Mouse (Mus musculus): ENCODE measurements around the gene Ksr1. TPM values are rescaled to one million over a fixed set of nuclear protein-coding genes. Genes with fewer than 3 reads are reported as not detected.
A peak's percentile ranks its signal among the peaks of the same experiment; 100 is the strongest.
"Not testable (repeated sequence)": the region's sequence is repeated elsewhere in the genome, so short reads cannot be mapped to it uniquely, and the experiment has no call there.

The Ksr1 gene
- total RNA-seq, 2 experiments from 2014 or later: 7.2 to 8.7 TPM

GRCm38 (mm10) chr11:79017161-79017606 lies 129.0 kb downstream of the Ksr1 start:
- ATAC-seq (replicated peaks; ENCODE audit: poor library complexity): peak; percentile 49

GRCm38 (mm10) chr11:79016236-79016635 lies 130.0 kb downstream of the Ksr1 start:
- ATAC-seq (replicated peaks; ENCODE audit: poor library complexity): no peak

- no peak for ATAC-seq (replicated peaks; ENCODE audit: poor library complexity)
Measured at GRCm38 (mm10) chr11:79015660-79016215, 130.5 kb downstream of the Ksr1 start.

GRCm38 (mm10) chr11:79014602-79015325 lies 131.4 kb downstream of the Ksr1 start:
- no peak for ATAC-seq (replicated peaks; ENCODE audit: poor library complexity)

- ATAC-seq (replicated peaks; ENCODE audit: poor library complexity): no peak
Measured at GRCm38 (mm10) chr11:79013806-79014205, 132.4 kb downstream of the Ksr1 start.

GRCm38 (mm10) chr11:79013056-79013455 lies 133.2 kb downstream of the Ksr1 start:
- no peak for ATAC-seq (replicated peaks; ENCODE audit: poor library complexity)

GRCm38 (mm10) chr11:79012529-79012928 lies 133.7 kb downstream of the Ksr1 start:
- no peak for ATAC-seq (replicated peaks; ENCODE audit: poor library complexity)

- no peak for ATAC-seq (replicated peaks; ENCODE audit: poor library complexity)
Measured at GRCm38 (mm10) chr11:79008891-79009290, 137.3 kb downstream of the Ksr1 start.

- peak; percentile 48 for ATAC-seq (replicated peaks; ENCODE audit: poor library complexity)
Measured at GRCm38 (mm10) chr11:79008007-79008775, 138.0 kb downstream of the Ksr1 start.

GRCm38 (mm10) chr11:79007356-79007755 lies 138.9 kb downstream of the Ksr1 start:
- not testable (repeated sequence) for ATAC-seq (replicated peaks; ENCODE audit: poor library complexity)

- ATAC-seq (replicated peaks; ENCODE audit: poor library complexity): no peak
Measured at GRCm38 (mm10) chr11:79006417-79006816, 139.8 kb downstream of the Ksr1 start.

- ATAC-seq (replicated peaks; ENCODE audit: poor library complexity): peak; percentile 80
Measured at GRCm38 (mm10) chr11:79005578-79006394, 140.4 kb downstream of the Ksr1 start.

GRCm38 (mm10) chr11:79003769-79004638 lies 142.2 kb downstream of the Ksr1 start:
- no peak for ATAC-seq (replicated peaks; ENCODE audit: poor library complexity)

GRCm38 (mm10) chr11:79003053-79003768 lies 143.0 kb downstream of the Ksr1 start:
- peak; percentile 54 for ATAC-seq (replicated peaks; ENCODE audit: poor library complexity)

- ATAC-seq (replicated peaks; ENCODE audit: poor library complexity): 0 out of 2 replicates have a peak, but pooled peaks have one; percentile 4
Measured at GRCm38 (mm10) chr11:79002551-79002951, 143.7 kb downstream of the Ksr1 start.

GRCm38 (mm10) chr11:79001871-79002270 lies 144.3 kb downstream of the Ksr1 start:
- no peak for ATAC-seq (replicated peaks; ENCODE audit: poor library complexity)

- ATAC-seq (replicated peaks; ENCODE audit: poor library complexity): no peak
Measured at GRCm38 (mm10) chr11:78999118-78999517, 147.1 kb downstream of the Ksr1 start.

GRCm38 (mm10) chr11:78990875-78991543 lies 155.2 kb downstream of the Ksr1 start:
- ATAC-seq (replicated peaks; ENCODE audit: poor library complexity): not testable (repeated sequence)

GRCm38 (mm10) chr11:78990096-78990495 lies 156.1 kb downstream of the Ksr1 start:
- no peak for ATAC-seq (replicated peaks; ENCODE audit: poor library complexity)

Measured in megakaryocyte progenitor cell, adult 5-6 weeks (primary cell).